Mouse (Mus musculus) stomach, postnatal 0 days (tissue): ENCODE data around the gene Cdk9. TPM values are rescaled to one million over a fixed set of nuclear protein-coding genes. Genes with fewer than 3 reads are reported as not detected.

Experiments used
- ATAC-seq: fragments of 200-750 bp; cut with Nextera tagmentation; 2 replicates; pipeline ENCODE4 v1.8.0; 2017; ENCODE audit not compliant: low FRiP score, low TSS enrichment
- DNase-seq: peaks from one replicate; pipeline ENCODE4 v3.0.0-alpha.2; 2016; ENCODE audit warnings: low spot score
- H3K27ac ChIP-seq: fragments of 300-500 bp; sonication (generic); replicated peaks from 2 replicates; pipeline ENCODE4 v1.5.1; 2014; ENCODE audit warnings: mild to moderate bottlenecking, control low read depth
- H3K27me3 ChIP-seq: fragments of 300-500 bp; sonication (generic); 2 replicates; pipeline ENCODE4 v1.6.1; 2014; ENCODE audit warnings: low read length; ENCODE audit not compliant: control insufficient read depth, insufficient read depth
- H3K36me3 ChIP-seq: fragments of 300-500 bp; sonication (generic); 2 replicates; pipeline ENCODE4 v1.6.1; 2014; ENCODE audit warnings: low read length, mixed read lengths; ENCODE audit not compliant: control insufficient read depth, insufficient read depth
- H3K4me1 ChIP-seq: fragments of 300-500 bp; sonication (generic); replicated peaks from 2 replicates; pipeline ENCODE4 v1.6.1; 2014; ENCODE audit warnings: antibody characterized with exemption; ENCODE audit not compliant: control insufficient read depth, insufficient read depth
- H3K4me2 ChIP-seq: fragments of 300-500 bp; sonication (generic); replicated peaks from 2 replicates; pipeline ENCODE4 v1.6.1; 2014; ENCODE audit warnings: low read depth, mild to moderate bottlenecking, control low read depth, moderate library complexity
- H3K4me3 ChIP-seq: fragments of 300-500 bp; sonication (generic); 2 replicates; pipeline ENCODE4 v1.5.1; 2014; ENCODE audit warnings: low read depth, low read length, control low read depth
- H3K9ac ChIP-seq: fragments of 300-500 bp; sonication (generic); 2 replicates; pipeline ENCODE4 v1.6.1; 2014; ENCODE audit warnings: mild to moderate bottlenecking, low read length, control low read depth, mixed read lengths
- H3K9me3 ChIP-seq: fragments of 300-500 bp; sonication (generic); 2 replicates; pipeline ENCODE4 v1.6.1; 2016; ENCODE audit warnings: low read length; ENCODE audit not compliant: control insufficient read depth
- CTCF ChIP-seq: IDR thresholded peaks from 2 replicates; pipeline ENCODE4 v1.5.1; 2016; ENCODE audit warnings: antibody characterized with exemption, low read depth, mild to moderate bottlenecking, moderate library complexity
- EP300 ChIP-seq: optimal IDR thresholded peaks from 2 replicates; pipeline ENCODE3; 2016; ENCODE audit warnings: antibody characterized with exemption
- WGBS: fragments of 180-500 bp; shearing (Covaris S2); extraction: QIAGEN DNeasy Blood & Tissue Kit; methylation state at CpG from one replicate; pipeline ENCODE4 v1.1.7; 2014; 5-methylcytosine and 5-hydroxymethylcytosine counted together
- polyA plus RNA-seq: library from polyadenylated mRNA; unstranded; fragments of >200 nt; fragmentation: Nextera tagmentation; extraction: Ambion mirVana; gene quantifications from 2 replicates; pipeline ENCODE4 v1.2.1, GENCODE M21; 2015

Cdk9 gene
- polyA plus RNA-seq, 1 experiment from 2014 or later, result 55.8 TPM

- Histone ChIP-seq H3K4me1 (no peaks in the 10 kb centered on the region), H3K27ac (no peak overlapping the region; the same call in 1 of the 2 replicates), H3K9ac (no peak overlapping the region), H3K9me3 (no peaks in the 10 kb centered on the region), H3K4me3 (no peak overlapping the region), H3K27me3 (no peaks in the 10 kb centered on the region), H3K36me3 (no peaks in the 10 kb centered on the region), H3K4me2 (no peak overlapping the region)
- ATAC-seq (no peak), DNase-seq (no peak)
- no peak for TF ChIP-seq EP300
- TF ChIP-seq CTCF, result no peak
- 74% methylated on average over 6 of the region's 6 CpGs for WGBS
These were observed 19.8 kb upstream of the Cdk9 start for GRCm38 (mm10) chr2:32732695-32733094.

GRCm38 (mm10) chr2:32731911-32732310 lies 19.0 kb upstream of the Cdk9 start:
- no peak overlapping the region for H3K4me2 ChIP-seq
- no peak for DNase-seq
- no peaks in the 10 kb centered on the region for H3K27me3 ChIP-seq
- H3K4me1 ChIP-seq, result no peaks in the 10 kb centered on the region
- 48% methylated on average over 4 of the region's 4 CpGs for WGBS
- no peaks in the 10 kb centered on the region for H3K9me3 ChIP-seq
- TF ChIP-seq CTCF (no peak), EP300 (no peak)
- no peak for ATAC-seq
- H3K4me3 ChIP-seq, result no peak overlapping the region
- H3K27ac ChIP-seq, result peak overlapping the region; percentile 40; the same call in 1 of the 2 replicates
- H3K9ac ChIP-seq, result no peak overlapping the region
- no peaks in the 10 kb centered on the region for H3K36me3 ChIP-seq

- 21% methylated on average over 11 of the region's 11 CpGs for WGBS
- Histone ChIP-seq H3K27me3 (no peaks in the 10 kb centered on the region), H3K9ac (peak overlapping the region; percentile 27; the same call in 1 of the 2 replicates), H3K9me3 (no peaks in the 10 kb centered on the region), H3K4me1 (no peaks in the 10 kb centered on the region), H3K4me2 (0 out of 2 replicates have a peak overlapping the region, but pooled peaks have one; percentile 11), H3K36me3 (no peaks in the 10 kb centered on the region), H3K4me3 (no peak overlapping the region), H3K27ac (peak overlapping the region; percentile 45; the same call in 1 of the 2 replicates)
- ATAC-seq, result no peak
- TF ChIP-seq EP300 (no peak), CTCF (no peak)
- DNase-seq, result no peak
These were observed 18.0 kb upstream of the Cdk9 start for GRCm38 (mm10) chr2:32730854-32731253.

- no peak overlapping the region for H3K4me2 ChIP-seq
- H3K27ac ChIP-seq, result no peak overlapping the region
- no peaks in the 10 kb centered on the region for H3K4me1 ChIP-seq
- WGBS, result 74% methylated on average over 4 of the region's 4 CpGs
- H3K36me3 ChIP-seq, result no peaks in the 10 kb centered on the region
- H3K4me3 ChIP-seq, result no peak overlapping the region
- TF ChIP-seq EP300, result no peak
- no peak for TF ChIP-seq CTCF
- no peak for ATAC-seq
- H3K9me3 ChIP-seq, result no peaks in the 10 kb centered on the region
- H3K27me3 ChIP-seq, result no peaks in the 10 kb centered on the region
- DNase-seq, result no peak
- H3K9ac ChIP-seq, result no peak overlapping the region
These were observed 16.7 kb upstream of the Cdk9 start for GRCm38 (mm10) chr2:32729547-32729946.

- Histone ChIP-seq H3K9me3 (no peaks in the 10 kb centered on the region), H3K27me3 (no peaks in the 10 kb centered on the region), H3K4me1 (no peaks in the 10 kb centered on the region), H3K4me2 (peak overlapping the region; percentile 25), H3K9ac (peak overlapping the region; percentile 23; the same call in 1 of the 2 replicates), H3K27ac (0 out of 2 replicates have a peak overlapping the region, but pooled peaks have one; percentile 4), H3K4me3 (peak overlapping the region; percentile 34; the same call in 1 of the 2 replicates), H3K36me3 (no peaks in the 10 kb centered on the region)
- no peak for TF ChIP-seq EP300
- no peak for TF ChIP-seq CTCF
- WGBS, result 54% methylated on average over 7 of the region's 7 CpGs
- DNase-seq, result no peak
- ATAC-seq, result no peak
These were observed 15.6 kb upstream of the Cdk9 start for GRCm38 (mm10) chr2:32728463-32728862.

GRCm38 (mm10) chr2:32727435-32727834 lies 14.6 kb upstream of the Cdk9 start:
- DNase-seq, result peak; percentile 90
- Histone ChIP-seq H3K9ac (peak overlapping the region; percentile 47), H3K4me3 (peak overlapping the region; percentile 34), H3K36me3 (no peaks in the 10 kb centered on the region), H3K4me2 (peak overlapping the region; percentile 53), H3K4me1 (no peaks in the 10 kb centered on the region), H3K9me3 (no peaks in the 10 kb centered on the region), H3K27me3 (no peaks in the 10 kb centered on the region), H3K27ac (peak overlapping the region; percentile 70)
- peak; percentile 94 for ATAC-seq
- under 1% methylated on average over 16 of the region's 16 CpGs for WGBS
- TF ChIP-seq EP300, result no peak
- TF ChIP-seq CTCF, result no peak
